ENCODE assay signal across 7 mouse cellular contexts in the genomic region with DNA sequence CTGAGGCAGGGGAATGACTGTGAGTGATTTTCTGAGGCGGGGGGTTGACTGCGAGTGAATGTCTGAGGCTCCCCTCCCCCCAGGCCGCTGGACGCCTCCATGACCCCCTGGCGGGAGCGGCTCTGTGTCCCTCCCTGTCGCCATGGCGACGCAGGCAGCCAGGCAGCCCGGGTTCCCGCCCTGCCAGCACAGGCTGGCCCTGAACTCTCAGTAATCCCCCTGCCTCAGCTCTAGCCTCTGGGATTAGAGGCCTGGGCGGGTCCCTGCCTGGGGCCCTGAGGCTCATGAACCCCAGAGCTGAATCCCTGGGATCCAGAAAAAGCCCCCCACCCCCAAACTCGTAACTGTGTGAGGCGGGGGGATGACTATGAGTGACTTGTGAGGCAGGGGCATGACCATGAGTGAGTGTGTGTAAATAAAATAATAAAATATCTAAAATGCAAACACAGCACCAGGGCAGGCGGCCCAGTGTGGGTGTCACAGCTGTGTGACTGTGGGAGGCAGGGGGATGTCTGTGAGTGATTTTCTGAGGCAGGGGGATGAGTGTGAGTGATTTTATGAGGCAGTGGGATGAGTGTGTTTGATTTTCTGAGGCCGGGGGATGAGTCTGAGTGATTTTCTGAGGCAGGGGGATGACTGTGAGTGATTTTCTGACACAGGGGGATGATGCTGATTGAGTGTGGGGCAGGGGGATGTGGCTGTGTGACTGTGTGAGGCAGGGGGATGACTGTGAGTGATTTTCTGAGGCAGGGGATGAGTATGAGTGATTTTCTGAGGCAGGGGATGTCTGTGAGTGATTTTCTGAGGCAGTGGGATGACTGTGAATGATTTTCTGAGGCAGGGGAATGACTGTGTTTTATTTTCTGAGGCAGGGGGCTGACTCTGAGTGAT. TPM values are rescaled to one million over a fixed set of nuclear protein-coding genes. Genes with fewer than 3 reads are reported as not detected.
DNase-seq lines count a peak whose midpoint lies in the region; ATAC-seq lines count a peak whose summit lies in the region.
"Not testable (repeated sequence)": the region's sequence is repeated elsewhere in the genome, so short reads cannot be mapped to it uniquely, and the experiment has no call there.

No protein-coding gene starts in this region.

- DNase-seq in adrenal gland, adult 8-10 months: peak; percentile 18
- DNase-seq in embryonic facial prominence, embryonic 10.5 days (ENCODE audit: low spot score): peak; percentile 74
- DNase-seq in heart, adult 11 months: peak; percentile 96
- DNase-seq in intestine, embryonic 14.5 days (ENCODE audit: low spot score): peak; percentile 89
- DNase-seq in liver, embryonic 13.5 days: peak; percentile 43
- peak; percentile 16 to 44 for DNase-seq in spleen, postnatal 10 days (ENCODE audit: low spot score in 2 of 2)

- not testable (repeated sequence) for H3K27ac ChIP-seq in embryonic facial prominence, embryonic 10.5 days (replicated peaks); intestine, embryonic 14.5 days (ENCODE audit: low read depth); liver, embryonic 13.5 days; midbrain, embryonic 15.5 days

- H3K4me3 ChIP-seq in embryonic facial prominence, embryonic 10.5 days; intestine, embryonic 14.5 days (ENCODE audit: low read depth, low read length); liver, embryonic 13.5 days (replicated peaks); midbrain, embryonic 15.5 days: not testable (repeated sequence)

- H3K27me3 ChIP-seq in embryonic facial prominence, embryonic 10.5 days (replicated peaks; ENCODE audit: low read depth, poor library complexity, severe bottlenecking); intestine, embryonic 14.5 days (replicated peaks; ENCODE audit: control insufficient read depth, insufficient read depth, low read length); liver, embryonic 13.5 days; midbrain, embryonic 15.5 days (replicated peaks): not testable (repeated sequence)

- peak; percentile 91 for ATAC-seq in intestine, embryonic 14.5 days (replicated peaks; ENCODE audit: low FRiP score, low TSS enrichment, low read depth)
- peak; percentile 80 for ATAC-seq in liver, embryonic 13.5 days (ENCODE audit: low read depth)
- ATAC-seq in midbrain, embryonic 15.5 days (replicated peaks): peak; percentile 94

- 74% methylated on average over 16 of the region's 16 CpGs for WGBS in embryonic facial prominence, embryonic 10.5 days
- 78% methylated on average over 14 of the region's 16 CpGs for WGBS in intestine, embryonic 14.5 days
- WGBS in liver, embryonic 13.5 days (ENCODE audit: insufficient replicate concordance): 55% methylated on average over 15 of the region's 16 CpGs
- 67% methylated on average over 16 of the region's 16 CpGs for WGBS in midbrain, embryonic 15.5 days

- not testable (repeated sequence) for H3K4me1 ChIP-seq in embryonic facial prominence, embryonic 10.5 days; intestine, embryonic 14.5 days (replicated peaks; ENCODE audit: control insufficient read depth, insufficient read depth, low read length); liver, embryonic 13.5 days (replicated peaks); midbrain, embryonic 15.5 days

- H3K9ac ChIP-seq in intestine, embryonic 14.5 days (ENCODE audit: low read length); liver, embryonic 13.5 days; midbrain, embryonic 15.5 days: not testable (repeated sequence)

- H3K36me3 ChIP-seq in embryonic facial prominence, embryonic 10.5 days (replicated peaks); intestine, embryonic 14.5 days (ENCODE audit: control insufficient read depth, insufficient read depth, low read length); liver, embryonic 13.5 days; midbrain, embryonic 15.5 days (replicated peaks): not testable (repeated sequence)

- not testable (repeated sequence) for H3K4me2 ChIP-seq in intestine, embryonic 14.5 days (ENCODE audit: low read length); liver, embryonic 13.5 days; midbrain, embryonic 15.5 days

- H3K9me3 ChIP-seq in embryonic facial prominence, embryonic 10.5 days: peaks cover 27% of the 10 kb centered on the region
- H3K9me3 ChIP-seq in intestine, embryonic 14.5 days (ENCODE audit: control insufficient read depth, low read length): peaks cover 17% of the 10 kb centered on the region
- peaks cover 12% of the 10 kb centered on the region for H3K9me3 ChIP-seq in liver, embryonic 13.5 days (replicated peaks)
- peaks cover 16% of the 10 kb centered on the region for H3K9me3 ChIP-seq in midbrain, embryonic 15.5 days

RNA-seq across cellular contexts. Expression of gene Ccl28, which starts 27.1 kb away (rescaled TPM):
- total RNA-seq in adrenal gland, adult 8-10 months (2022): under 1 TPM; 0.22 to 0.56 (median 0.29) TPM
- 0.10 TPM in 1 of 2 replicates, not detected in the other for polyA plus RNA-seq in embryonic facial prominence, embryonic 10.5 days (2016; fragmentation: Nextera tagmentation; extraction: Ambion mirVana)
- 0.09 TPM in 1 of 2 replicates, not detected in the other for polyA plus RNA-seq in intestine, embryonic 14.5 days (2014; fragmentation: Nextera tagmentation; extraction: Ambion mirVana)
- not detected in 2 replicates for polyA plus RNA-seq in liver, embryonic 13.5 days (2015; fragmentation: Nextera tagmentation; extraction: Ambion mirVana)
- polyA plus RNA-seq in midbrain, embryonic 15.5 days (2015; fragmentation: Nextera tagmentation; extraction: Ambion mirVana): 0.23 and 0.37 TPM in 2 replicates

Comparison
In these comparisons a context has a peak if more than half of its experiments do, and no peak if none do; other contexts are left out.
1. DNase-seq: peak in every context shown above with its lines; median percentile 96 in heart, adult 11 months; 89 in intestine, embryonic 14.5 days; 74 in embryonic facial prominence, embryonic 10.5 days; 43 in liver, embryonic 13.5 days; 30 in spleen, postnatal 10 days; 18 in adrenal gland, adult 8-10 months.